Mouse (Mus musculus) lung, embryonic 16.5 days (tissue): ENCODE results near the gene Fbxl17. TPM values are rescaled to one million over a fixed set of nuclear protein-coding genes. Genes with fewer than 3 reads are reported as not detected.

Source experiments
- ATAC-seq: fragments of 200-750 bp; cut with Nextera tagmentation; 2 replicates; pipeline ENCODE4 v1.8.0; 2017; ENCODE audit warnings: low read depth, mild to moderate bottlenecking, moderate library complexity
- H3K27ac ChIP-seq: fragments of 300-500 bp; sonication (generic); 2 replicates; pipeline ENCODE4 v1.5.1; 2014; ENCODE audit warnings: mild to moderate bottlenecking, control low read depth, low read length
- H3K27me3 ChIP-seq: fragments of 300-500 bp; sonication (generic); 2 replicates; pipeline ENCODE4 v1.6.1; 2014; ENCODE audit warnings: low read depth, low read length, mixed read lengths; ENCODE audit not compliant: control insufficient read depth, insufficient read depth
- H3K36me3 ChIP-seq: fragments of 300-500 bp; sonication (generic); 2 replicates; pipeline ENCODE4 v1.6.1; 2014; ENCODE audit warnings: low read length; ENCODE audit not compliant: control insufficient read depth, insufficient read depth
- H3K4me1 ChIP-seq: fragments of 300-500 bp; sonication (generic); replicated peaks from 2 replicates; pipeline ENCODE4 v1.6.1; 2014; ENCODE audit warnings: low read length, mixed read lengths; ENCODE audit not compliant: control insufficient read depth, insufficient read depth
- H3K4me2 ChIP-seq: fragments of 300-500 bp; sonication (generic); 2 replicates; pipeline ENCODE4 v1.6.1; 2014; ENCODE audit warnings: low read depth, low read length, control low read depth
- H3K4me3 ChIP-seq: fragments of 300-500 bp; sonication (generic); 2 replicates; pipeline ENCODE4 v1.5.1; 2014; ENCODE audit warnings: mild to moderate bottlenecking, low read length, control low read depth
- H3K9ac ChIP-seq: fragments of 300-500 bp; sonication (generic); 2 replicates; pipeline ENCODE4 v1.6.1; 2014; ENCODE audit warnings: low read length, control low read depth
- H3K9me3 ChIP-seq: fragments of 300-500 bp; sonication (generic); 2 replicates; pipeline ENCODE4 v1.6.1; 2016; ENCODE audit warnings: low read length; ENCODE audit not compliant: control insufficient read depth
- WGBS: fragments of 180-500 bp; shearing (Covaris S2); extraction: QIAGEN DNeasy Blood & Tissue Kit; methylation state at CpG from one replicate; pipeline ENCODE4 v1.1.7; 2014; 5-methylcytosine and 5-hydroxymethylcytosine counted together
- polyA plus RNA-seq: library from polyadenylated mRNA; unstranded; fragments of >200 nt; fragmentation: Nextera tagmentation; extraction: Ambion mirVana; gene quantifications from 2 replicates; pipeline ENCODE4 v1.2.1, GENCODE M21; 2015

Gene Fbxl17
- polyA plus RNA-seq, 1 experiment from 2014 or later: 3.8 TPM

DNA sequence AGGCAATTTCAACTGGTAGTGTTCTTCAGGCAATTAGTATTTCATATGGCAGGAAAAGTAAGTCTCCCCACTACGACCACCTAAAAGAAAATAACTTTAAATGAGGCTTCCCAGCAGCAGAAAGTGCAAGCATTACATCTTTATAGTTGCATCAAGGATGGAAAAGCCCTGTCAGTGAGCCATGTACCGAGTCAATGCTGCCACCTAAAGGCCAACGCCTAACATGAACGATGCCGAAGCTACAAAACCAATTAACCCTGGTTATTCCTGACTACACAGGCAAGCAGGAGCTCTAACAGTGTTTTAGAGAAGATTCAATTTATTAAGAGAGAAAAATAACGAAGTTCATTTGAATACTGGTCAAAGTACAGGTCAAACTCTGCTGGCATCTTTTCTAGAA lies 32.0 kb downstream of the Fbxl17 start:
- Histone ChIP-seq H3K36me3 (0 out of 2 replicates have a peak, but pooled peaks cover 2% of the 10 kb centered on the region), H3K9me3 (no peaks in the 10 kb centered on the region), H3K27ac (no peak overlapping the region), H3K27me3 (no peaks in the 10 kb centered on the region), H3K4me3 (no peak overlapping the region), H3K4me1 (peaks cover 3% of the 10 kb centered on the region; the same call in 1 of the 2 replicates), H3K4me2 (no peak overlapping the region), H3K9ac (no peak overlapping the region)
- WGBS: 3% methylated on average over 6 of the region's 6 CpGs
- ATAC-seq: peak; percentile 47; the same call in 1 of the 2 replicates

DNA sequence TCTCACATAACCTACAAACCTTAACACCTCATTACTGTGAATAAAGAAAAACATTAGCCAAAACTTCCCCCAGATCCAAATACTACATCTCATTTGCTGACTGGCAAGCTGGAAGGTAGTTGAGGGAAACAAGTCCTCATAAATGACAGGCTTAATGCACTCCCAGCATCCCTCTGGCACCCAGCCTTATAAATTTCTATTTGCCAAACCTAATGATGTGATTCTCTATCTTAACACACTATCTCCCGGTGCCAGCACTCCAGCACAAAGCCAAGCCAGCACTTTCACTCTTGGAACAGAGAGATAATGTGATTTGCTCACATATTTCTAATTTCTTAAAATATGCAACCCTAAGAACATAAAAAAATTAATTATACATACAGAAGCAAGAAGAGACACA lies 34.6 kb downstream of the Fbxl17 start:
- H3K9ac ChIP-seq: no peak overlapping the region
- H3K27me3 ChIP-seq: no peaks in the 10 kb centered on the region
- H3K4me2 ChIP-seq: no peak overlapping the region
- H3K9me3 ChIP-seq: no peaks in the 10 kb centered on the region
- no peak for ATAC-seq
- H3K27ac ChIP-seq: no peak overlapping the region
- no peak overlapping the region for H3K4me3 ChIP-seq
- 52% methylated on average over 1 of the region's 1 CpGs for whole genome bisulfite sequencing
- 0 out of 2 replicates have a peak, but pooled peaks cover 2% of the 10 kb centered on the region for H3K36me3 ChIP-seq
- H3K4me1 ChIP-seq: peaks cover 7% of the 10 kb centered on the region; the same call in 1 of the 2 replicates

DNA sequence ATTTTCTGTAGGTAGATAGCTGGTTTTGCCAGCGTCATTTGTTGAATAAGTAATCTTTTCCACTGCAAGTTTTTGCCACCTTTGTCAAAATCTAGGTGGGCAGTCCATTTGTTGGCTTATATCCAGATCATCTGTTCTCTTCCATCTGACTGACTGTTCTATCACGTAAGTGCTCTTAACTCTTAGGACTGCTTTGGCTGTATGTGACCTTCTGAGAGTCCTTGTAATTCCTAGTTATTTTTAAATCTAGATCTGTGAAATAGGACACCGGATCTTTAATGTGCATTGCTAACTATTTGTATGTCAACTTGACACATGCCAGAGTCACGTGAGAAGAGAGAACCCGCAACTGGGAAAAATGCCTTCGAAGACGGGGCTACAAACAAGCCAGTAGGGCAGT lies 37.3 kb downstream of the Fbxl17 start:
- no peak for ATAC-seq
- no peak overlapping the region for H3K27ac ChIP-seq
- H3K36me3 ChIP-seq: no peaks in the 10 kb centered on the region
- no peaks in the 10 kb centered on the region for H3K9me3 ChIP-seq
- H3K4me2 ChIP-seq: no peak overlapping the region
- no peaks in the 10 kb centered on the region for H3K27me3 ChIP-seq
- peaks cover 7% of the 10 kb centered on the region; the same call in 1 of the 2 replicates for H3K4me1 ChIP-seq
- no peak overlapping the region for H3K9ac ChIP-seq
- H3K4me3 ChIP-seq: no peak overlapping the region
- 66% methylated on average over 7 of the region's 7 CpGs for whole genome bisulfite sequencing

DNA sequence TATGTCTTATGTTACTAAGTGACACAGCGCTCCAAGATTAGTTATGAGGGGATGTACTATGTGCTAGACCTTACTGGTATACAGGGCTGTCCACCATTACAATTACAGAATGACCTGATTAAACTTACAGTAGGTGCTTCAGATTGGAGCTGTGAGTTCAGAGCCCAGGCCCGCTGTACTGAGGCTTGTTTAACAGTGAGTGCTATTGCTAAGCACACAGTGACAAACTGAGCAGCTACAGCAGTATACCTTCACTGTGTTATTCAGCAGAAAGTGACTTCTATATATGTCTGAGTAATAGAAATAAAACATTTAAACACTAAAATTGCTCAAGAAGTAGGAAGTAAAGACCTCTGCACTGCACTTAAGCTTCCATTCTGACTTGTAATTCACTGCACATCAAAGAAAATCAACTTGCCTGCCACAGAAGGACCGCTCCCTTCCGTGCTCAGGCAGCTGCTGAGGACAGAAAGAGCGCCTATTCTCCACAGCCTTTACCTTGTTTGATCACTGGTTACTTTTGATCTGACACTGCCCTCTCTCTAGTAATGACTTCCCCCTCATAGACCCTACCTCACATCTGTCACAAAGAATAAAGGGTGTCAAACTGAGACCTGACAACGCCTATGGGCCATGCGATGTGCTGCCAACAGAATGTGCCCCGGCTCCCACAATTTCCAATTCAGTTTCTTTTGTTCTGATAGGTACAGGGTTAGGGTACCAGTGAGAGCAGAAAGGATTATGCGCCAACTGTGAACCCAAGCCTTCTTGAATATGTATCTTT lies 39.9 kb downstream of the Fbxl17 start:
- Histone ChIP-seq H3K4me2 (no peak overlapping the region), H3K4me1 (peaks cover 7% of the 10 kb centered on the region; the same call in 1 of the 2 replicates), H3K4me3 (no peak overlapping the region), H3K27me3 (no peaks in the 10 kb centered on the region), H3K27ac (no peak overlapping the region), H3K9me3 (no peaks in the 10 kb centered on the region), H3K36me3 (peaks cover 3% of the 10 kb centered on the region; the same call in 1 of the 2 replicates), H3K9ac (no peak overlapping the region)
- 73% methylated on average over 9 of the region's 9 CpGs for WGBS
- ATAC-seq: no peak

DNA sequence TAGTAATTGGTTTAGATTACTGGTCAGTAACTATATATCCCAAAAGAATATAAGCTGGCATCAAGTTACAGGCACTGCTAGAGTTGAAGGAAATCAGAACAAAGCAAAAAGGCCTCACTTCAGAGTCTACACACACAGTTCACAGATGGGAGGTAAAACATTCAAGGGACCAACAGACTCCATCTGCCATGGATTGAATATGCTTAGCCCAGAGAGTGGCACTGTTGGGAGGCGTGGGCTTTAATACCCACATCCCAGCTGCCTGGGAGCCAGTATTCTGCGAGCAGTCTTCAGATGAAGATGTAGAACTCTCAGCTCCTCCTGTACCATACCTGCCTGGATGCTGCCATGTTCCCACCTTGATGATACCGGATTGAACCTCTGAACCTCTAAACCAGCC lies 41.8 kb downstream of the Fbxl17 start:
- 97% methylated on average over 3 of the region's 3 CpGs for WGBS
- H3K27ac ChIP-seq: no peak overlapping the region
- peaks cover 7% of the 10 kb centered on the region; the same call in 1 of the 2 replicates for H3K4me1 ChIP-seq
- no peak for ATAC-seq
- no peaks in the 10 kb centered on the region for H3K9me3 ChIP-seq
- H3K9ac ChIP-seq: no peak overlapping the region
- H3K27me3 ChIP-seq: no peaks in the 10 kb centered on the region
- H3K4me2 ChIP-seq: no peak overlapping the region
- H3K36me3 ChIP-seq: peaks cover 3% of the 10 kb centered on the region; the same call in 1 of the 2 replicates
- H3K4me3 ChIP-seq: no peak overlapping the region

DNA sequence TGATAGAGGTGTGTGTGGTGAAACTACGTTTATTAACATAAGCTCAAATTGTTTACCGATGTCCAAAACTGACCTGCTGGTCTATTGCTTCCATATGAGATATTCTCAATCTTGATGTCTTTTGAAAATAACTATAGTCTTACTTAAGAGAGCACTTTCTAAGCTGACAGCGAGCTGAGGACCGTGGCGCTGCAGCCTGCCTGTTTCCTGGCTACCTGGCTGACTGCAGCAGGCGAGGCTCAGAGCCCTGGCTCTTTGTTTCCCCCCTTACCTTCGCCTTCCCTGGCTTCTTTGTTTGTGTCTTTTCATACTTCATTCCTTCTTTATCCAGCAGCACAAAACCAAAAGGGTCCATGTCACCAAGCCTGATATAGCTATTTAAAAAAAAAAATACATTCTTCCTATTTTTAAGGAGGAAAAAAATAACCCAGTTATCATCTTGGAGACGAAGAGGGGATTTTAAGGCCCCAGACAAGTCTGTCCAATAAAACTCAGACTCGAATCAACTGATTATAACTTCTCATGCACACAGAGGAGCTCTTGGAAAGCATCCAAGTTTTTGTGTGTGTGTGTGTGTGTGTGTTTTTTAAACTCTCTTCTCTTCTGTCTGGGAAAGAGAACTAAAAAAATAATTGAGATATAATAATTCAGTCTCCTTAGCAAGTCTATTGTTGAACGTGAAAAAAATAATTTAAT lies 48.4 kb downstream of the Fbxl17 start:
- Histone ChIP-seq H3K27me3 (no peaks in the 10 kb centered on the region), H3K27ac (no peak overlapping the region; the same call in 1 of the 2 replicates), H3K9ac (no peak overlapping the region), H3K36me3 (peaks cover 3% of the 10 kb centered on the region; the same call in 1 of the 2 replicates), H3K4me2 (no peak overlapping the region), H3K4me3 (no peak overlapping the region), H3K4me1 (no peaks in the 10 kb centered on the region), H3K9me3 (no peaks in the 10 kb centered on the region)
- no peak for ATAC-seq
- 48% methylated on average over 10 of the region's 10 CpGs for WGBS

DNA sequence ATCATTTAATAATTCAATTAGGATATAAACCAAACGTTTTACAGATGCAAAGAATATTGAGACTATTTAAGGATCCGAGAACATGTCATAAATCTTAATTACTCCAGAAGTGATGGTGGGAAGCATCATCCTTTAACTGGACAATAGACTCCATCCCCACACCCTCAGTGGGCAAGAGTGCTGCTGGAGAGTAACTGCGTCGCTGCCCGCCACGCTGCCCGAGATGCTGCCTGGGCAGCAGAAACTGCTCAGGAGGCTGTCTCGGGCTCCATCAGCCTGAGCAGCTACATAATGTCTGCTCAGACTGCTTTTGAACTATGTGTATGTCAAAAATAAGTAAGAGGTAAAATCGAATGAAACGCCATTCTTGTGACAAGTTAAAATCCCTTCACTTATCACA lies 52.1 kb downstream of the Fbxl17 start:
- Histone ChIP-seq H3K4me3 (no peak overlapping the region), H3K36me3 (no peaks in the 10 kb centered on the region), H3K27ac (no peak overlapping the region), H3K9me3 (no peaks in the 10 kb centered on the region), H3K9ac (no peak overlapping the region), H3K4me1 (no peaks in the 10 kb centered on the region), H3K27me3 (no peaks in the 10 kb centered on the region), H3K4me2 (no peak overlapping the region)
- no peak for ATAC-seq
- 69% methylated on average over 10 of the region's 10 CpGs for WGBS

DNA sequence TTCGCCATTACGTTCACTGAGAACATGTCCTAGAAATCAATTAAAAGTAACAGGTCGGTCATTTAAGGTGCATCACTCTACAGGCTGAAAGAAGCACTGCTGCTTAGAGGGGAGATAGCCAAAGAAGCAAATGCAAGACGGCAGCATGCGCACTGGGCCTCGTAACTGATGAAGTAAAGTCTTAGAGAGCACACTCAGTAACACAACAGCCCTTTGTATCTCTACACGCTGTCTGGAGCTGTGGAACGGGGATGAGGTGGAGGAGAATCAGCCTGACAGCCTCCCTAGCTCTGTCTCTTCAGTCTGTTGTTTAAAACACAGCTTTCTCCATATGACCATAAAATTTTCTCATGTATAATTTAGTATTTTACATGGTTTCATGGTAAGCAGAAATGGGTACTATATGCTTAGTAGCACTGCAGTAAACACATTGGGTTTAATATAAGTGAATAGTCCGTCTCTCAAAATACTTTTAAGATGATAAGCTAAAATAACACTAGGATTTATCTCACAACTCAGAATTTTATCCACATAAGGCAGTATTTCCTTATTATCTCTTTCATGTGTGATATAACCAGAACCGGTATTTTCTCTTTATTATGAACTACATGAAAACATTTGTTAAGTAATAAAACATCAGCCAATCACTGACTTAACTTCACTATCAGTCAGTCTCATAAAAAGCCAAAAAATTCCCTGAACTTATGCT lies 52.7 kb downstream of the Fbxl17 start:
- H3K9me3 ChIP-seq: no peaks in the 10 kb centered on the region
- no peak overlapping the region for H3K9ac ChIP-seq
- H3K36me3 ChIP-seq: no peaks in the 10 kb centered on the region
- no peak overlapping the region for H3K4me3 ChIP-seq
- H3K4me1 ChIP-seq: no peaks in the 10 kb centered on the region
- no peaks in the 10 kb centered on the region for H3K27me3 ChIP-seq
- H3K4me2 ChIP-seq: no peak overlapping the region
- H3K27ac ChIP-seq: no peak overlapping the region
- ATAC-seq: no peak
- 73% methylated on average over 10 of the region's 10 CpGs for WGBS

DNA sequence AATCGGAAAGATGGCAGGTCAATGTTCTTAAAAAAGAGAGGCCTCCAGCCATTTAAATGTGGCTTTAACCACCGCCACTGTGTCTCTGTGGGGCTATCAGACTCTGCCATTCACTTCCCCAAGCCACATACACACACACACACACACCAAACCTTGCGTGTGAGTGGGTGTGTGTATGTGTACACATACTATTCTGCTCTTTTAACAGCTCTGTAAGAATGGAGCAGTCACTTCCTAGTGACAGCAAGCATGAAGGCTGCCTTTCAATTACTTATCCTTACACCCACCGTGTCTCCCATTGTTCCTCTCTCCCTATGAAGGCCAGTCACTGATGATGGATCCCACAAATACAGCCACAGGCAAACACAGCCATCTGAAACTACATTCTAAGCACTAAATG lies 54.6 kb downstream of the Fbxl17 start:
- Histone ChIP-seq H3K9ac (no peak overlapping the region), H3K36me3 (no peaks in the 10 kb centered on the region), H3K4me1 (no peaks in the 10 kb centered on the region), H3K9me3 (no peaks in the 10 kb centered on the region), H3K27me3 (no peaks in the 10 kb centered on the region), H3K27ac (no peak overlapping the region), H3K4me2 (no peak overlapping the region), H3K4me3 (no peak overlapping the region)
- no peak for ATAC-seq
- 77% methylated on average over 4 of the region's 4 CpGs for WGBS
